Mouse (Mus musculus) stomach, embryonic 14.5 days (tissue): ENCODE data around the gene Lyl1. TPM values are rescaled to one million over a fixed set of nuclear protein-coding genes. Genes with fewer than 3 reads are reported as not detected.
A peak's percentile ranks its signal among the peaks of the same experiment; 100 is the strongest.

Source experiments
- ATAC-seq: fragments of 200-750 bp; cut with Nextera tagmentation; 2 replicates; pipeline ENCODE4 v1.8.0; 2017; ENCODE audit warnings: low read depth, moderate TSS enrichment; ENCODE audit not compliant: insufficient number of reproducible peaks, insufficient read depth, low FRiP score
- H3K27ac ChIP-seq: fragments of 300-500 bp; sonication (generic); 2 replicates; pipeline ENCODE4 v1.5.1; 2014; ENCODE audit warnings: mild to moderate bottlenecking, low read length, moderate library complexity, mixed read lengths
- H3K27me3 ChIP-seq: fragments of 300-500 bp; sonication (generic); 2 replicates; pipeline ENCODE4 v1.6.1; 2014; ENCODE audit warnings: low read length, control low read depth, mixed read lengths; ENCODE audit not compliant: control insufficient read depth, insufficient read depth
- H3K36me3 ChIP-seq: fragments of 300-500 bp; sonication (generic); 2 replicates; pipeline ENCODE4 v1.6.1; 2014; ENCODE audit warnings: mild to moderate bottlenecking, control low read depth, low read length, moderate library complexity, mixed read lengths; ENCODE audit not compliant: control insufficient read depth, insufficient read depth
- H3K4me1 ChIP-seq: fragments of 300-500 bp; sonication (generic); 2 replicates; pipeline ENCODE4 v1.6.1; 2014; ENCODE audit warnings: low read length, control low read depth, mixed read lengths; ENCODE audit not compliant: control insufficient read depth, insufficient read depth
- H3K4me2 ChIP-seq: fragments of 300-500 bp; sonication (generic); replicated peaks from 2 replicates; pipeline ENCODE4 v1.6.1; 2014; ENCODE audit warnings: low read depth, low read length, control low read depth
- H3K4me3 ChIP-seq: fragments of 300-500 bp; sonication (generic); 2 replicates; pipeline ENCODE4 v1.5.1; 2014; ENCODE audit warnings: low read depth, low read length, control low read depth
- H3K9ac ChIP-seq: fragments of 300-500 bp; sonication (generic); replicated peaks from 2 replicates; pipeline ENCODE4 v1.6.1; 2014; ENCODE audit warnings: low read depth, mild to moderate bottlenecking, control low read depth, low read length, moderate library complexity, mixed read lengths
- H3K9me3 ChIP-seq: fragments of 300-500 bp; sonication (generic); 2 replicates; pipeline ENCODE4 v1.6.1; 2016; ENCODE audit warnings: low read depth, low read length, control low read depth; ENCODE audit not compliant: control insufficient read depth
- WGBS: fragments of 180-500 bp; shearing (Covaris S2); extraction: QIAGEN DNeasy Blood & Tissue Kit; methylation state at CpG from one replicate; pipeline ENCODE4 v1.1.7; 2014; 5-methylcytosine and 5-hydroxymethylcytosine counted together
- polyA plus RNA-seq: library from polyadenylated mRNA; unstranded; fragments of >200 nt; fragmentation: Nextera tagmentation; extraction: Ambion mirVana; gene quantifications from 2 replicates; pipeline ENCODE4 v1.2.1, GENCODE M21; 2014

The Lyl1 gene
- polyA plus RNA-seq, 1 experiment from 2014 or later = 4.6 TPM

DNA sequence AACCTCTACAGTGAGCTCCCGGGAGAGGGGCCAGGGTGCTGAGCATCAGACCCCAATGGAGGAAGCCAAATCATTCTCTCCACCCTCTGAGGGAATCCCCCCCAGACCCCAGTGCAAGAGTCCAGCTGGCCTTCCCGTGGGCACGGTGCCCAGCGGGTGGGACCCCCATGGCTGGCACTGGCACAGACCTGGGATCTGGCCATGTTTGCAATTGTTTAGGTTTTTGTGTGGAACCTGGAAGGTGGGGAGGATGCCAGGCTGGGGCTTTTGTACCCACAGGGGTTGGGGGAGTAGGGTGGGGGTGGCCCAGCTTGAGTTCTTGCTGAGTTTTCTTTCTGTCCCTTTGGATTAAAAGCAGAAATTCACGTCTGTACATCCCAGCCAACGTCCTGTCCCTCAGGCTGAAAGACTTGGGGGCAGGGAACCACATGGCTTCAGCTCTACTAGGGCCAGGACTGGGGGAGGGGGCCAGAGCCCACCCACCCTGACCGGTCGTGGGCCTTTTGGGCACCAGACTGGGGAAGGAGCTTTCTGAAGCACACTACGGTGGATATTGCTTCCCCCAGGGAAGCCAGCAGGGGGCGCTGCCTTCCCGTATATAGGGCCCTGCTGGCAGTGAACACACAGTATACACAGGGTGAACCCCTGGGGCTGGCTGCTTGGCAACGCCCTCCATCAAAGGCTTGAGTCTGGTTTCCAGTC, 7.7 kb downstream of the Lyl1 start:
- Histone ChIP-seq H3K36me3 (peaks cover 12% of the 10 kb centered on the region; the same call in 1 of the 2 replicates), H3K4me2 (no peak overlapping the region), H3K27me3 (peaks cover 28% of the 10 kb centered on the region; the same call in 1 of the 2 replicates), H3K27ac (no peak overlapping the region), H3K9ac (no peak overlapping the region), H3K4me3 (no peak overlapping the region), H3K4me1 (peaks cover 55% of the 10 kb centered on the region), H3K9me3 (no peaks in the 10 kb centered on the region)
- WGBS = 23% methylated on average over 12 of the region's 12 CpGs
- peak; percentile 40 for ATAC-seq

DNA sequence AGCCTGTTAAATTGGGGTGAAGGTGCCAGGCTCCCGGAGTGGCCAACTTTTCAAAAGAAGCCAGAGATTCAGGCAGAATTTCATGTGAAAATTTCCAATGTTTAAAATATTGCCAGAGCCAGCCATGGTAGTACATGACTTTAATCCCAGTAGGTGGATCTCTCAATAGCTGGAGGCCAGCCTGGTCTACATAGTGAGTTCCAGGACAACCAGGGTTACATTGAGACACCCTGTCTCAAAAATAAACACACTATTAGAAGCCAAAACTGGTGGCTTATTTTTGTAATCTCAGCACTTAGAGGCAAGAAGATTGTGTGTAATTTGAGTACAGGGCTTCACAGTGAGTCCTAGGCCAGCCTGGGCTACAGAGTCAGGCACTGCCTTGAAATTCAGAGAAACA, 8.7 kb downstream of the Lyl1 start:
- no peak overlapping the region for H3K9ac ChIP-seq
- H3K36me3 ChIP-seq = peaks cover 12% of the 10 kb centered on the region; the same call in 1 of the 2 replicates
- WGBS = 92% methylated on average over 1 of the region's 1 CpGs
- H3K27me3 ChIP-seq = peaks cover 19% of the 10 kb centered on the region; the same call in 1 of the 2 replicates
- H3K4me1 ChIP-seq = peaks cover 53% of the 10 kb centered on the region
- no peak overlapping the region for H3K4me2 ChIP-seq
- ATAC-seq = no peak
- no peak overlapping the region for H3K27ac ChIP-seq
- no peak overlapping the region for H3K4me3 ChIP-seq
- H3K9me3 ChIP-seq = no peaks in the 10 kb centered on the region

DNA sequence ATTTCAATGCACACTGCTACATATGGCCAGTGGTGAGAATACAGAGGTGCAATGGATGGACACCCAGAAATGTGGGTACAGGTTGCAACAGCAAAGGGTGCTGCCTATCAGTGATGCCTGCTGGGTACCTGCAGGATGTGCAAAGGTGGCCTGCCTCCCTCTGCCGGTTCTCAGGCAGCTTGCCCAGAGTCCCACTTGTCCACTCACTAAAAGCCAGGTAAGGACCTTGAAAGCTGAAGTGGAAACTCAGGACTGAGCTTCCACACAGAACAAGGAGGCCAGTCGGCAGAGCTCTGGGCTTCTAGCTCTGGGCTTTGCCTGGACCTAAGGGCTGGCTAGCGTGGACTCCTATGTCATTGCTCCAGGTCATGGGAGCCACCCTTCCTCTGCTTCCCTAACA, 10.1 kb downstream of the Lyl1 start:
- 64% methylated on average over 3 of the region's 3 CpGs for WGBS
- H3K4me1 ChIP-seq = peaks cover 47% of the 10 kb centered on the region
- peaks cover 11% of the 10 kb centered on the region; the same call in 1 of the 2 replicates for H3K27me3 ChIP-seq
- H3K27ac ChIP-seq = peak overlapping the region; percentile 83; the same call in 1 of the 2 replicates
- no peaks in the 10 kb centered on the region for H3K9me3 ChIP-seq
- peaks cover 12% of the 10 kb centered on the region; the same call in 1 of the 2 replicates for H3K36me3 ChIP-seq
- H3K9ac ChIP-seq = no peak overlapping the region
- H3K4me3 ChIP-seq = no peak overlapping the region
- no peak for ATAC-seq
- H3K4me2 ChIP-seq = no peak overlapping the region

DNA sequence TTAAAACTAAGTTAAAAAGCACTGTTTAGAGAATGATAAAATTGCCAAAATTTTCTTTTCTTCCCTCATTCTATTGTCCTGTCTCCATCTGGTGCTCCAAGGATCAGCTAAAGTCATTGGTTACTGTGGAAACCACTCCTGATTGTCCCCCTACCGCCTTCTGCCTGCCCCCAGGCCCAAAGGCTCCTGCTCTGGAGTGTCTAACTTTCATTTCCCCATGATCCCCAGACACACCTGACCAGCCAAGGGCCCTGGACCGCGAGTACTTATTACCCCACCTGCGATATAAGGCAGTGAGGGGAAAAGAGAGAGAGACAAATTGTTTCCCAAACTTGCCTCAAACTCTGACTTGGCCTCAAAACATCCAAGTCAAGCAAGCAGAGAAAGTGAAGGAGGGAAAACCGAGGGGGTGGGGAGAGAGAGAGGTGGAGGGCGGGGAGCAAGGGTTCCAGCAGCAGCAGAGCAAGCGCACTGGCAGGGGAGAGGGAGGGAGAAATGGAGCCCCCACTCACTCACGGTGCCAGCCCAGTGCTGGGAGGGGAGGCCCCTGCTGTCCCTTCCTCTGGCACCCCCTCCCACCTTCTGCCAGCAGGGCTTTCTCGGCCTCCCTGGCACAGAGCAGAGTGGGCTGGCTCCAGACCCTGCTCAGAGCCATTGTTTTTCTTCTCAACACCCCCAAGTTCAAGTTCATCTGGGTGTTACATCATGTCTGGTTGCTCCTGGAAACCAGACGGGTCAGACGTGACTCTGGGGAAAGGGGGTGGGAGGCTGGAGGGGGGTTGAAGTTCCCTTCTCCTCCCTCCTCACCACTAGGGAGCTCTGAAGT, 10.9 kb downstream of the Lyl1 start:
- H3K36me3 ChIP-seq = peaks cover 19% of the 10 kb centered on the region
- ATAC-seq = peak; percentile 69
- H3K4me2 ChIP-seq = peak overlapping the region; percentile 33; the same call in 1 of the 2 replicates
- no peaks in the 10 kb centered on the region for H3K9me3 ChIP-seq
- no peak overlapping the region for H3K4me3 ChIP-seq
- H3K4me1 ChIP-seq = peaks cover 46% of the 10 kb centered on the region
- peak overlapping the region; percentile 25; the same call in 1 of the 2 replicates for H3K9ac ChIP-seq
- H3K27me3 ChIP-seq = peaks cover 13% of the 10 kb centered on the region
- WGBS = 10% methylated on average over 11 of the region's 11 CpGs
- H3K27ac ChIP-seq = peak overlapping the region; percentile 83

DNA sequence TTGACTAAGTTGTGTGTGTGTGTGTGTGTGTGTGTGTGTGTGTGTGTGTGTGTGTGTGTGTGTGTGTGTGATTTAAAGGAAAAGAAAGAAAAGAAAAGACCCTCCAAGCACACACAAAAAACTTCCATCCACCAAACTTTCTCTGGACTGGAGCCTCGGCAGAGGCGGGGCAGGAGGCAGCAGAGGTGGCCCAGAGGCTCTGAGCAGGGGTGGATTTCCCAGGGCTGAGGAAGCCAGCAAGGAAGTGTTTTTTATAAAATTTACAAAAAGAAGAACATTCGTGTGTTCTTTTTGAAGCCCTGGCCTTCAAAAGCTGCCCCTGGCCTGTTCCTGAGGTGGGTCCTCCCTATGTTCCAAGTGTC, 11.5 kb downstream of the Lyl1 start:
- ATAC-seq = 0 out of 2 replicates have a peak, but pooled peaks have one; percentile 4
- Histone ChIP-seq H3K9me3 (no peaks in the 10 kb centered on the region), H3K9ac (no peak overlapping the region), H3K4me3 (no peak overlapping the region), H3K27ac (peak overlapping the region; percentile 83), H3K27me3 (peaks cover 8% of the 10 kb centered on the region), H3K4me2 (peak overlapping the region; percentile 33; the same call in 1 of the 2 replicates), H3K36me3 (peaks cover 19% of the 10 kb centered on the region), H3K4me1 (peaks cover 42% of the 10 kb centered on the region)
- 20% methylated on average over 3 of the region's 3 CpGs for WGBS

DNA sequence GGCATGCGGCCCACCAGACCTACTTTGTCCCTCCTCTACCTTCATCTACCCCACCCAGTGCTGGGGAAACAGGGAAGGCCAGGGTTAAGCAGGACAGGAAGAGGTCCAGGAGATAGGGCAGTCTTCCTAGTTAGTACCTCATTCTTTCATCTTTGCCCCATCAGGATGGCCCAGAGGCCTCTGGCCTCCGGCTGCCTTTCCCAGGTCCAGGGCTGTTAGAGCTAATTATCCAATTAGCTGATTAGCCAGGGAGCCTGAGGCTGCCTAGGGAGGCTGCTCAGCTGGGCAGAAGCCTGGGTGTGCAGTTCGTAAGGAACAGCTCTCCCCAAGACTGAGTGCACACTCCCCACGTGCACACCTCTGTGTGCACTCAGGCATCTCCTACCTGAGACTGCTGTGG, 12.1 kb downstream of the Lyl1 start:
- H3K27ac ChIP-seq = peak overlapping the region; percentile 83
- H3K36me3 ChIP-seq = peaks cover 19% of the 10 kb centered on the region
- H3K9me3 ChIP-seq = no peaks in the 10 kb centered on the region
- H3K4me1 ChIP-seq = peaks cover 42% of the 10 kb centered on the region
- H3K9ac ChIP-seq = peak overlapping the region; percentile 18; the same call in 1 of the 2 replicates
- 67% methylated on average over 4 of the region's 4 CpGs for WGBS
- H3K27me3 ChIP-seq = peaks cover 2% of the 10 kb centered on the region; the same call in 1 of the 2 replicates
- no peak overlapping the region for H3K4me3 ChIP-seq
- 0 out of 2 replicates have a peak overlapping the region, but pooled peaks have one; percentile 4 for H3K4me2 ChIP-seq
- no peak for ATAC-seq

DNA sequence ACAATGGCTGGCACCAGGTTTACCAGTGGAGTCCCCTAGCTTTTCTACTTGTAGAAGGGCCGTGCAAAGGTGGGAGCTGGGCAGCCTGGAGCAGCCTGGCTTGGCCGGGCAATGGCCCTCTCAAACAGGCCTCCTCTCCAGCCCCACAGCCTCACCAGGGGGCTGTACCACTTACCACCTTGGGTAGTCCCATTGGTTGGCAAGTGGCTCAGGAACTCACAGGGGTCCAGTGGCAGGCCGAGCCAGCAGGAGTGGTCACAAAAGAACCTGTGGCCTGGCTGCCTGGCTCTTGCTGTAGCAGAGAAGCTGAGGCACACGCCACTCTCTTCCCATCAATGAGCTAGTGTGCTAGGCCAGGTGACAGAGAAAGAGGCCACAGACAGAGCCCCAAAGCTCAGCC, 12.9 kb downstream of the Lyl1 start:
- peaks cover 37% of the 10 kb centered on the region for H3K4me1 ChIP-seq
- ATAC-seq = no peak
- H3K9me3 ChIP-seq = no peaks in the 10 kb centered on the region
- H3K36me3 ChIP-seq = peaks cover 26% of the 10 kb centered on the region
- no peak overlapping the region for H3K4me2 ChIP-seq
- no peak overlapping the region for H3K4me3 ChIP-seq
- H3K27me3 ChIP-seq = peaks cover 2% of the 10 kb centered on the region; the same call in 1 of the 2 replicates
- WGBS = 77% methylated on average over 4 of the region's 4 CpGs
- H3K27ac ChIP-seq = peak overlapping the region; percentile 83
- peak overlapping the region; percentile 18; the same call in 1 of the 2 replicates for H3K9ac ChIP-seq

DNA sequence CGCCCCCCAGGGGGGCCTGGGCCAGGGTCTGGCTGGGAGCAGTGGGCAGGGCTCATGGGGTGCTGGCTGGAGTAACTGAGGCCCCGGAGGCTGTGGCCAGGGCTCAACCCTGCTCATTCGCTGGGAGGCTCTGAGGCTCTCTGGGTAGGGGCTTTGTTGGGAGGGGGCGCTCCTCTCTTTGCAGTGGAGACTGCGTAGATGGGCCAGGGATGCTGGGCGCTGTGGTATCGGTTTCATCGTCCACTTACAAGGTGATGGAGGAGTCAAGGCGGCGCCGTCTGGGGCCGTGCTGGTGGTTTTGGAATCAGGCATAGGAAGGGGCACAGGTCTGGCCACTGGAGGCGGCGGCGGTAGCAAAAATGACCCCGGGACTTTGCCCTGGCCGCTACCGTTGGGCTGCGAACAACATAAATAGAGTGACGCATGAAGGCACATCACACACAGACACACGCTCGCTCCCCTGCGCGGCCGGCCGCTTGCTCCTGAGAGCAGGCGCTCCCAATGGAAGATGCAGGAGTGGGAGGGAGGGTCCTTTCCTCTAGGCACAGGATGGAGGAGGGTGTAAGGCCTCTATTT, 14.7 kb downstream of the Lyl1 start:
- ATAC-seq = no peak
- H3K27me3 ChIP-seq = peaks cover 2% of the 10 kb centered on the region; the same call in 1 of the 2 replicates
- H3K36me3 ChIP-seq = peaks cover 43% of the 10 kb centered on the region
- peaks cover 31% of the 10 kb centered on the region for H3K4me1 ChIP-seq
- H3K27ac ChIP-seq = no peak overlapping the region
- no peak overlapping the region for H3K4me2 ChIP-seq
- H3K9ac ChIP-seq = no peak overlapping the region
- no peaks in the 10 kb centered on the region for H3K9me3 ChIP-seq
- 23% methylated on average over 27 of the region's 27 CpGs for WGBS
- H3K4me3 ChIP-seq = no peak overlapping the region
